Mouse (Mus musculus) neural tube, embryonic 14.5 days (tissue): ENCODE measurements around the gene Gm8439. TPM values are rescaled to one million over a fixed set of nuclear protein-coding genes. Genes with fewer than 3 reads are reported as not detected.

Experiments
- ATAC-seq: fragments of 200-750 bp; cut with Nextera tagmentation; 2 replicates; pipeline ENCODE4 v1.8.0; 2017; ENCODE audit warnings: low read depth, mild to moderate bottlenecking, moderate TSS enrichment, moderate library complexity
- H3K27ac ChIP-seq: fragments of 300-500 bp; sonication (generic); 2 replicates; pipeline ENCODE4 v1.5.1; 2014; ENCODE audit warnings: low read depth, mild to moderate bottlenecking, control low read depth, low read length, moderate library complexity, mixed read lengths
- H3K27me3 ChIP-seq: fragments of 300-500 bp; sonication (generic); 2 replicates; pipeline ENCODE4 v1.6.1; 2014; ENCODE audit warnings: low read length; ENCODE audit not compliant: control insufficient read depth, insufficient read depth
- H3K36me3 ChIP-seq: fragments of 300-500 bp; sonication (generic); 2 replicates; pipeline ENCODE4 v1.6.1; 2014; ENCODE audit warnings: low read length, mixed read lengths; ENCODE audit not compliant: control insufficient read depth, insufficient read depth
- H3K4me1 ChIP-seq: fragments of 300-500 bp; sonication (generic); 2 replicates; pipeline ENCODE4 v1.6.1; 2014; ENCODE audit warnings: low read length; ENCODE audit not compliant: control insufficient read depth, insufficient read depth
- H3K4me2 ChIP-seq: fragments of 300-500 bp; sonication (generic); 2 replicates; pipeline ENCODE4 v1.6.1; 2014; ENCODE audit warnings: mild to moderate bottlenecking, low read depth, low read length, control low read depth
- H3K4me3 ChIP-seq: fragments of 300-500 bp; sonication (generic); 2 replicates; pipeline ENCODE4 v1.5.1; 2014; ENCODE audit warnings: low read depth, low read length, control low read depth, mixed read lengths
- H3K9ac ChIP-seq: fragments of 300-500 bp; sonication (generic); replicated peaks from 2 replicates; pipeline ENCODE4 v1.6.1; 2014; ENCODE audit warnings: low read depth, mild to moderate bottlenecking, control low read depth, low read length, mixed read lengths
- H3K9me3 ChIP-seq: fragments of 300-500 bp; sonication (generic); 2 replicates; pipeline ENCODE4 v1.6.1; 2016; ENCODE audit warnings: low read length; ENCODE audit not compliant: control insufficient read depth
- WGBS: fragments of 180-500 bp; shearing (Covaris S2); extraction: QIAGEN DNeasy Blood & Tissue Kit; methylation state at CpG from one replicate; pipeline ENCODE4 v1.1.7; 2014; 5-methylcytosine and 5-hydroxymethylcytosine counted together
- polyA plus RNA-seq: library from polyadenylated mRNA; unstranded; fragments of >200 nt; fragmentation: Nextera tagmentation; extraction: Ambion mirVana; gene quantifications from 2 replicates; pipeline ENCODE4 v1.2.1, GENCODE M21; 2014

The Gm8439 gene
- polyA plus RNA-seq, 1 experiment from 2014 or later = not detected

- WGBS = 23% methylated on average over 7 of the region's 7 CpGs
Observed at GRCm38 (mm10) chr4:120650208-120650592, 61.7 kb downstream of the Gm8439 start.

GRCm38 (mm10) chr4:120655898-120656297 lies 67.4 kb downstream of the Gm8439 start:
- no peak overlapping the region for H3K4me3 ChIP-seq
- no peaks in the 10 kb centered on the region for H3K36me3 ChIP-seq
- H3K27ac ChIP-seq = no peak overlapping the region
- 63% methylated on average over 8 of the region's 8 CpGs for WGBS
- H3K9ac ChIP-seq = no peak overlapping the region
- H3K4me2 ChIP-seq = no peak overlapping the region
- no peak for ATAC-seq
- no peaks in the 10 kb centered on the region for H3K4me1 ChIP-seq
- H3K27me3 ChIP-seq = no peaks in the 10 kb centered on the region
- no peaks in the 10 kb centered on the region for H3K9me3 ChIP-seq

More at GRCm38 (mm10) chr4:120650208-120650592, 61.7 kb downstream of the Gm8439 start:
- Histone ChIP-seq H3K27ac (no peak overlapping the region), H3K4me2 (peak overlapping the region; percentile 91), H3K9ac (peak overlapping the region; percentile 70), H3K4me3 (peak overlapping the region; percentile 49), H3K27me3 (no peaks in the 10 kb centered on the region; the same call in 1 of the 2 replicates), H3K36me3 (no peaks in the 10 kb centered on the region), H3K9me3 (no peaks in the 10 kb centered on the region), H3K4me1 (0 out of 2 replicates have a peak, but pooled peaks cover 6% of the 10 kb centered on the region)
- no peak for ATAC-seq

Other genes starting within 250 kb of the Gm8439 start
- 90.8 and 94.6 TPM in 2 replicates for gene Scmh1, start 183.5 kb upstream of the Gm8439 start, polyA plus RNA-seq
- 0.15 TPM in 1 of 2 replicates, not detected in the other for gene Slfnl1, start 56.5 kb upstream of the Gm8439 start, polyA plus RNA-seq
- gene Ctps, start 18.5 kb upstream of the Gm8439 start, polyA plus RNA-seq = 91.7 and 95.5 TPM in 2 replicates
- gene Cited4, start 77.8 kb downstream of the Gm8439 start, polyA plus RNA-seq = 0.64 and 1.4 TPM in 2 replicates
- 5.2 and 5.5 TPM in 2 replicates for gene Kcnq4, start 159.9 kb downstream of the Gm8439 start, polyA plus RNA-seq
- gene Nfyc, start 242.8 kb downstream of the Gm8439 start, polyA plus RNA-seq = 99.3 and 106 TPM in 2 replicates